Mouse (Mus musculus): ENCODE data around the gene Ifitm6.

- no peak for TF ChIP-seq POLR2A (IDR thresholded peaks at IDR 0.05; ENCODE audit: control insufficient read depth, low read depth, low read length)
- no peak for TF ChIP-seq CTCF (IDR thresholded peaks at IDR 0.05; ENCODE audit: control insufficient read depth, insufficient read depth, insufficient replicate concordance, low read depth, low read length)
Measured at GRCm38 (mm10) chr7:141026740-141027098, 9.0 kb upstream of the Ifitm6 start.

Measured in testis, adult 2 months (tissue).